ENCODE assay signal across 15 mouse cellular contexts in the genomic region with DNA sequence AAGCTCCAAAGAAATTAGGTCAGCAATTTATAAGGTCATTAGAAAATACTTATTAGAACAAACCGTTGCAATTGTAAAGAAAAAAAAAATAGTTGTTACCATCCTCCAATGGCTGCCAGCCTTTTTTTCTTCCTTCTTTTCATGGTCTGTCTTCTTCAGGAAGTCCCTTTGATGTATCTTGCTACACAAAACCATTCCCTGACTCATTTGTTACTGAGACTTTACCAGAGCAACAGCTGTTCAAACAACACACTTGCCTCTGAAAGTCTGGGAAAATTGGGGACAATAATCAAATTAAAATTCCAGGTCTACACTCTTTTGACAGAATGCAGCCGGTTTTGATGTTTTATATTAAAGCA.
A peak's percentile ranks its signal among the peaks of the same experiment; 100 is the strongest.
DNase-seq lines count a peak whose midpoint lies in the region; ATAC-seq and TF ChIP-seq lines count a peak whose summit lies in the region.
"Had no signal": no experiment of that assay in that cellular context is flagged by ENCODE, and none has a peak within 500 bp of the region (broad histone marks: within the 10 kb centered on the region; RNA-seq: fewer than 3 reads in every experiment).

No protein-coding gene starts in this region.

- no peak overlapping the region for H3K4me3 ChIP-seq in hindbrain, embryonic 10.5 days
- no peak overlapping the region for H3K4me3 ChIP-seq in midbrain, embryonic 15.5 days
- H3K4me3 ChIP-seq: limb, embryonic 10.5 days had no signal

- peak overlapping the region; percentile 31 for H3K4me2 ChIP-seq in midbrain, embryonic 15.5 days

- ATAC-seq in midbrain, embryonic 15.5 days (replicated peaks) = no peak; the same call in 1 of the 2 replicates
- ATAC-seq: activated CD4-positive, CD25-positive, alpha-beta regulatory T cell, adult 4 months; liver, postnatal 0 days had no signal

- H3K4me1 ChIP-seq in hindbrain, embryonic 10.5 days (replicated peaks) = peaks cover 75% of the 10 kb centered on the region
- H3K4me1 ChIP-seq in midbrain, embryonic 15.5 days = peaks cover 48% of the 10 kb centered on the region

- no peak for TF ChIP-seq CTCF in brain, embryonic 14.5 days (IDR thresholded peaks at IDR 0.05; ENCODE audit: borderline replicate concordance, extremely low read depth, insufficient read depth, insufficient read length)

- H3K9me3 ChIP-seq in hindbrain, embryonic 10.5 days = no peaks in the 10 kb centered on the region
- no peaks in the 10 kb centered on the region for H3K9me3 ChIP-seq in midbrain, embryonic 15.5 days
- H3K9me3 ChIP-seq: limb, embryonic 10.5 days had no signal

- no peak overlapping the region for H3K9ac ChIP-seq in midbrain, embryonic 15.5 days
- H3K9ac ChIP-seq: liver, postnatal 0 days had no signal

- TF ChIP-seq POLR2A in brain, embryonic 14.5 days (IDR thresholded peaks at IDR 0.05; ENCODE audit: borderline replicate concordance, extremely low read depth, insufficient read depth, insufficient read length, poor library complexity, severe bottlenecking) = no peak

- H3K36me3 ChIP-seq in hindbrain, embryonic 10.5 days = no peaks in the 10 kb centered on the region
- H3K36me3 ChIP-seq in midbrain, embryonic 15.5 days (replicated peaks) = no peaks in the 10 kb centered on the region
- H3K36me3 ChIP-seq: limb, embryonic 10.5 days had no signal

- intact Hi-C loops in gastrocnemius, postnatal 14 days (cut with DNase I; ENCODE audit: low total_unique reads) = no loop called here

- peak; percentile 58 for DNase-seq in 416B (ENCODE audit: low read depth)
- peak; percentile 85 for DNase-seq in brain, embryonic 14.5 days (ENCODE audit: low read depth)
- DNase-seq in hindbrain, embryonic 10.5 days (ENCODE audit: low spot score) = no peak
- no peak for DNase-seq in lung, adult 18-20 months
- no peak for DNase-seq in thymus, postnatal 36 days
- DNase-seq in adrenal gland, adult 8-10 months = no peak
- DNase-seq in gastrocnemius, postnatal 14 days = no peak
- DNase-seq: cerebellum, adult 18-20 months; gastrocnemius, postnatal 10 days; heart, postnatal 14 days; liver, postnatal 0 days; thymus, postnatal 4 days had no signal

- 5% methylated on average over 2 of the region's 2 CpGs for WGBS in hindbrain, embryonic 10.5 days
- under 1% methylated on average over 2 of the region's 2 CpGs for WGBS in midbrain, embryonic 15.5 days

- no peaks in the 10 kb centered on the region for H3K27me3 ChIP-seq in hindbrain, embryonic 10.5 days (ENCODE audit: insufficient read depth, poor library complexity, severe bottlenecking)
- no peaks in the 10 kb centered on the region for H3K27me3 ChIP-seq in midbrain, embryonic 15.5 days (replicated peaks)

- H3K27ac ChIP-seq in hindbrain, embryonic 10.5 days = peak overlapping the region; percentile 78
- H3K27ac ChIP-seq in midbrain, embryonic 15.5 days = peak overlapping the region; percentile 83
- H3K27ac ChIP-seq: limb, embryonic 10.5 days had no signal

Comparison
In these comparisons a context has a peak if more than half of its experiments do, and no peak if none do; other contexts are left out.
1. DNase-seq: peak in 416B (single experiment) and brain, embryonic 14.5 days (single experiment); none in hindbrain, embryonic 10.5 days (single experiment), lung, adult 18-20 months (0 of 2), thymus, postnatal 36 days (0 of 2), adrenal gland, adult 8-10 months (single experiment) and gastrocnemius, postnatal 14 days (single experiment).